Mouse (Mus musculus) liver, embryonic 14.5 days (tissue): ENCODE results near the gene Lrp5.

ENCODE experiments used
- CTCF ChIP-seq: IDR thresholded peaks from 2 replicates; pipeline ENCODE4 v1.5.1; 2016; ENCODE audit warnings: antibody characterized with exemption, low read depth, control low read depth
- EP300 ChIP-seq: IDR thresholded peaks from 2 replicates; pipeline ENCODE4 v1.6.1; 2016; ENCODE audit warnings: antibody characterized with exemption, low read depth

DNA sequence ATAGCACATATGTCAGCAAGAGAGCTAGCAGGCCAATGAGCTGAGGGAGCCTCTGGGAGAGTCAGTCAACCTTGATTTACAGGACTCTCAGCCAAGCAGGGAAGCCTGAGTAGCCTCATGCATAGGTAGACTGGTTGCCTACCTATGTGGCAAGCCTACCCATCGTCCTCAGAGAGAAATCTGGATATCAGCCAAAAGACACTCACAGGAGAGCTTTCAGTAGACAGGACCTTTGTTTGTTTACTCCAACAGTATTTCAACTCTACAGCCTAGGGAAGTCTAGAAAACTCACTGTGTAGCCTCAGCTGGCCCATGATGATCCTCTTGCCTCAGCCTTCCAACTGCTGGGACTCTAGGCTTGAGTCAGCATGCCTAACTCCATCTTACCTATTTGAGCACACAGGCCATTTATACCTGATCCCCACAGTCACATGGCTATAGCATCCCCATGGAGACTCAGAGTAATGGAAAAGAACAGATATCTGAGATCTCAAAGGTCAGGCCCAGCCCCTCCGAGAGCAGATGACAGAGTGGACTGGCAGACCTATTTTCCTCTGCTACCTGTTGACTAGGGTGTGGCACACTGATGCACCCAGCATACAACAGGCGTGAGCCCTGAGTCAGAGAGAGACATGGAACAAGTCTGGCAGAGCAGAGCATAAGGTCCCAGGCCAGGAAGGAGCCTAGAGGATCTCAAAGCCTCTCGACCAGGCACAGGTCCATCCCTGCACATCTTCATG, 73.7 kb downstream of the Lrp5 start:
- TF ChIP-seq CTCF = no peak
- no peak for TF ChIP-seq EP300
